Mouse (Mus musculus): ENCODE measurements at regions not wholly inside any gene's neighbourhood (a gene's known extent, or its start where the extent isn't known, plus 50 kb on each side); places are given as distances from the start of the nearest gene placed in this dataset.

DNA sequence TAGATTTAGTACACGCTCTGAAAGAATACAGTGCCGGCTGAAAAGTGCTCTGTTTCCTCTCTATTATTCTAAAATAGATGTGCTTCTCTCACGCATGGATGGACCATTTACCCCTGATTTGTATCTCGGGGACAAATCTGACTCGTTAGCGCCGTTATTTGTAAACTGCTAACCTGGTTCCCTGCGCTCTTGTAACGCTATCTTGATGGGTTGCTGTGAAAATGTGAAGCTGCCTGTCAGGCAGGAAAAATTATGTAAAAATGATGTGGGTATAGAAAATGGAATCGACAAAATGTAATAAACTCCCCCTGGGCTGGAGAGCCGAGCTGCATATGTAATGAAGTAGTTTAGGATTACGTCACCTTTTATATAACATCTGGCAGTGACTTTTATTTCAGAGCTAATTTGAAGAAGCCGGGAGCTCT lies 59.4 kb upstream of the Slc30a5 start:
- TF ChIP-seq CTCF (IDR thresholded peaks at IDR 0.05; ENCODE audit: low read depth, low read length) (no peak), EP300 (IDR thresholded peaks at IDR 0.05; ENCODE audit: insufficient read depth, low read depth, low read length) (no peak), POLR2A (IDR thresholded peaks at IDR 0.05; ENCODE audit: insufficient read depth, low read length) (no peak)

All from ES-Bruce4 (cell line).